Mouse (Mus musculus): ENCODE data around the gene Cap1.
A peak's percentile ranks its signal among the peaks of the same experiment; 100 is the strongest.

Cap1 gene

DNA sequence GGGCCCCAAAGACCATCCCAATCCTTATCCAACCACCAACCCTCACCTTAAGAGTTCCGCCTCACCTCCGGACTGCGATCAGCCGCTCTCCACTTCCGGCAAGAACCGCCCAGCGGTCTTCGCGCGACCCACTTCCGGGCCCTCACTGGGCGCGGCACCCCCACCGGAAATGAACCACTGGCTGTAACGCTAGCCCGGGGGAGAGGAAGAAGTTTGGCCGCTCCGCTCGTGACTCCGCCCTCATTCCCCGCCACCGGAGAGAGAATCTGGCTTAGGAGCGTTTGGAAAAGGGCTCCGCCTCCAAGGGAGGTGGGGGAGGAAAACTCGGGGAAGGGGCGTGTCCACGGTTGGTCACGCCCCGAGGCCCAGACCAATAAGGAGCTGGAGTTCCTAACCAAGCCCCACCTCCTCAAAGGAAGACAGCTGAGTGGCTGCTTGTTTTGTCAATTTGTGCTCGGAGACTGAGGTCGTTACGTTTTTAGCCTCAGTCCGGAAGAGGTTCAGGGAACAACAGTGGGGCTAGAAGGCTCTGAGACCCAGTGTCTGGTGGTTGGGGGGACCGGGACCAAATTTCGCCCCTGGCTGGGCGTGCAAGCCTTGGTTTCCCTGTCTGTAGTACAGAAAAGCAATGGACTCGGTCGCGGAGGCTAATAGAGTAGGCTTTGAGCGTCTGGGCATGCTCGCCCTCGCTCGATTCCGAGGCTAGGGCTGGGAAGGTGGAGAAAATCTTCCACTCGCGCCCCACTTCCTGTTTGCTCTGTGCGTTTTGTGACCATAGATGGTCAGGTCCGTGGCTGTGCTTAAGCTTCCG lies at the start of gene Cap1:
Cap1 (minus strand) TSS at position 289 of the 811 bp plus-strand sequence.
- DNase-seq = peak; percentile 95 to 96

DNA sequence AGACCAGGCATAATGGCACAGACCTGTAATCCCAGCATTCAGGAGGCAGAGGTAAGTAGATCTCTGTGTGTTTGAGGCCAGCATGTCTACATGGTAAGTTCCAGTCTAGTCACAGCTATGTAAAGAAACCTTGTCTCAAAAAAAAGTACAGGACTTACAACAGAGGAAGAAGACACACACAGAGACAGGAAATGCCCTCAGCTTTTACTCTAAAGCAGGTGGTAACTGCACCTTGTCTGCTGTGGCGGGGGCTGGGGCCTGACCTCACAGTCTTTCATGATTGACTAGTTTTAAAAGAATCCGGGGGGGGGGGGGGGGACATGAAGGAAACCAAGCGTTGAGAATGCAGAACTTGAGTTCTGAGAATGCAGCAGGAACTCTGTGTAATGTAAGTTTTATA lies 48.0 kb upstream of the Cap1 start:
- DNase-seq = peak; percentile 72 to 81

DNA sequence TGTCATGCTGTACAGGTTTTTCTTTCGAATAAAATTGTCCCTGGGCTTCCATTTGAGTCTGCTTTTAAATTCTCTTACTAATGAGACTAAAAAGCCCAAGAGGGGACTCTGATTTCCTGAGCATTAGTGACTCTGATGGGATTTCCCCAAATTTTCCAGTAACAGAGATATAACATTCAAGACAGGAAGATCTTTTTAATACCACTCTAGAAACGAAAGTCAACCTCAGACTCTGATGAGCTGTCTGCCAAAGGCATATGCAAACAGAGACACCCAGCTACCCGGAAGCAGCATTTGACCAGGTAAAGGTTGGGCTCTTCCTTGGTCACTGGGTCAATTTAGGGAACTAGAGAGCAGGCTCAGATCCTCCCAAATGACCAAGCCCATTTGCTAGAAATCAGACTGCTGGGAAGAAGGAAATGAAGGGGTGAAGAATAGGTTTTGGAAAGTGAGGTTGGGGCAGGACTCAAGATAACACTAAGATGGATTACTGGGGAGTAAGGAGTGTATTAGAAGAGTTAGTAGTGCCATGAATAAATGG lies 47.3 kb upstream of the Cap1 start:
- DNase-seq = peak; percentile 35 to 39

DNA sequence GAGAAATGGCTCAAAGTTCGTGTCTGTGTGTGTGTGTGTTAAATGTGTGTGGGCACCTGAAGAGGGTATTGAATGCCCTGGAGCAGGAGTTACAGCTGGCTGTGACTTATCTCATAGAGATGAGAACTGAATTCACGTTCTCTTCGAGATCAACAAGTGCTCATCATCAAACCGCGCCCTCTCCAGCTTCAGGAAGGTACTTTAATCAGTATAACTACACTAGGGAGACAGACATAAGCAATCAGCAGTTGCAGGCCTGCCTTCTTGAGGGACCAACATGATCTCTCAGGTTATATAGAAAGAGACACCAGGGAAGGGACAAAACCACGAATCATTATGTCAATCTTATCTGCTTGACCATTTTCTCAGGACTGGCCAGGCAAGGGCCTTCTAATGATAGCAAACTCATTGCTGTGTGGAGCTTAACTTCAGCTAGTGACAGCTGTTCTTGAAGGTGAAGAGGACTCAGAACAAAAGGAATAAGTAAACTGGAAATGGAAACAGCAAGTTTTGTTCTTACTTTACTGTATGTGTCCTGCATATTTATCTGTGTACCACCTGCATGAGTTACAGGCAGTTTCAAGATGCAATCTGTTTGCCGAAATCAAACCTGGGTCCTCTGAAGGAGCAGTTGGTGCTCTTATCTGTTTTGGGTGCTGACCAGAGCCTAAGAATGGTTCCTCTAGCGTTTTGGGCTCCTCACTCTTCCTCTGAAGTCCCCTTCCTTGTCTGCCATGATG lies 46.6 kb upstream of the Cap1 start:
- no peak for DNase-seq

DNA sequence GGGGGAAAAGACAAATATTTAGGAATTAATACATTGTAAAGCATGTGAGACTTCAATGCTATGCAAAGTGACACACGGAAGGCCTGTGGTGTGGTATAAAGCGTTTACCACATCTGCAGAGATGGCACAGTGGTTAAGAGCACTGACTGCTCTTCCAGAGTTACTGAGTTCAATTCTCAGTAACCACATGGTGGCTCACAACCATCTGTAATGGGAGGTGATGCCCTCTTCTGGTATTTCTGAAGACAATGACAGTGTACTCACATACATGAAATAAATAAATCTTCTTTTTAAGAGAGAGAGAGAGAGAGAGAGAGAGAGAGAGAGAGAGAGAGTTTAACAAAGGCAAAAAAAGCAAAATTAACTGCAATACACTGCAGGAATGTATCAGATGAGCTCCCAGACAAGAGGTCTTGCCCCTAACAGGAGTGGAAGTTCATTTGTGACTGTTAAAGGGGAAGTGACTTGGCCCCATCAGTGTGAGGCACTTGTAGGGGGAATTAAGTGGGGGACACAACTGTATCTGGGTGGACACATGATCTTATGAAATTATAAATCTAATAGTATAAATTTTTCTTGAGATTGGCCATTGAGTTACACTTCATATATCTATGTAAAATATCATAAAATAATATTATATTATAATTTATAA lies 45.2 kb upstream of the Cap1 start:
- no peak for DNase-seq

DNA sequence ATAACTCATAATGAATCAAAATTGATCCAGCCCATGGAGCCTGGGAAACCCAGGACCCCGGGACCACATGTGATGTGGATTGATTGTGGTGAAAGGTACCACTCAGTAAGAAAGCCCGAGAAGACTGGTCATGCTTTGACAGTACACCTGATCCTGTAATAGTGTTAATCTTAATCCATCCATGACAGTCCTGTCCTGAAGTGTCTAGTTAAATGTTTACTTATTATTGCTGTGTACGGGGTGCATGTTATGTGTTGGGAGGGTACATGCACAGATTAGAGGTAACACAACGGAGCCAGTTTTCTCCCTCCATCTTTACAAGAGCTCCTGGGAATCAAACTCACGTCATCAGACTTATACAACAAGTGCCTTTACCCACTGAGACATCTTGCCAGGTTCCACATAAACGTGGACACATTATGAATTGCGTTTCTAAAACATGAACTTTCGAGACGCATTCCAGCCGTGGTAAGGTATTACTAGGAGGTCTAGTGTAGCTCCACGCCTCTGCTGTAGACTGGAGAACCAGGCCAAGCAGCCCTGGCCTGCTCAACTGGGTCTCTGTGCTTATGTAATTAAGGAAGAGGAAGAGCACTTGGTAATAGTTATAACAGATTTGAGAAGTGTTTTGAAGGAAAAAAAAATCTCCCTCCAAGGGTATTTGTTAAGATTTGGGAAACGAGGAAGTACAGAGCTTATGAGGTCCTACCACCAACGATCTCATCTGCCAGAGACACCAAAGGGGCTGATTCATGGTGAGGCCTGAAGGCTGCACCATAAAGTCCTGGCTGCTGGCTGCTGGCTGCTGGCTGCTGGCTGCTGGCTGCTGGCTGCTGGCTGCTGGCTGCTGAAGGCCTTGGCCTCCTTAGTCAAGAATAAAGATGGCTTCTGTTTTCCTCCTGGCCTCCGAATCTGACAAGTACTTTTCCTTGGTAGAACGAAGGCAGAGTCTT lies 37.8 kb upstream of the Cap1 start:
- DNase-seq = no peak

DNA sequence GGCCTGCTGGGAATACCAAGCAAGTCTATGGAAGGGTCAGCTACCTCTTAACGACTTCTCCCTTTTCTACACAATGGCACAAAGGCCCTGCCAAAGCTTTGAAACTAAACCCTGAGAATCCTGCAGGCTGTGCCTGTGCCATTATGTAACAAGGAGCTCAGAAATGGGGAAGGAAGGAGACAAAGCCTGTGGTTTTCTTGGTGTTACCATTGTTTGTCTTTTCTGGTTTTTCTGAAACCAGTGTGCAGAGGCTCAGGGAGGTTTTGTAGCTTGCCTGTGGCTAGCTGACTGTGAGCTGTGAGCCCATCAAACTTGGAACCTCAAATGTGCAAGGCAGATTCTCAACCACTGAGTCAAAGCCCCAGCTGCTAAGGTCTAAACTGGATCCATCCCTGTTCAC lies 37.0 kb upstream of the Cap1 start:
- no peak for DNase-seq

DNA sequence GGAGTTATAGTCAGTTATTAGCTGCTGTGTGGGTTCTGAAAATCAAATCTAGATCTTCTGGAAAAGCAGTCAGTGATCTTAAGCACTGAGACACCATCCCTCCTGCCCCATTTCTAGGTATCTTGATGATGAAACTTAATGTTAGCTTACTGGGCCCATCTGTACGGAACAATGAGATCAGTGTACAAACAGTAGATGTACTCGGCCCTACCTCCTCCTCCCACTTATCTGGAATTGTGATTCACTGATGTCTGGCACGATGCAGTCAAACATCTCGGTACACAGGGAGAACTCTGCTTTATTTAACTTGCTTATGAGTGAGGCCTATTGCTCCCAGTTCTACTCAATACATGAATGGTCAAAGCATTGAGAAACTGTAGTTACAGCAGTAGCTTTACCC lies 30.1 kb upstream of the Cap1 start:
- no peak for DNase-seq

DNA sequence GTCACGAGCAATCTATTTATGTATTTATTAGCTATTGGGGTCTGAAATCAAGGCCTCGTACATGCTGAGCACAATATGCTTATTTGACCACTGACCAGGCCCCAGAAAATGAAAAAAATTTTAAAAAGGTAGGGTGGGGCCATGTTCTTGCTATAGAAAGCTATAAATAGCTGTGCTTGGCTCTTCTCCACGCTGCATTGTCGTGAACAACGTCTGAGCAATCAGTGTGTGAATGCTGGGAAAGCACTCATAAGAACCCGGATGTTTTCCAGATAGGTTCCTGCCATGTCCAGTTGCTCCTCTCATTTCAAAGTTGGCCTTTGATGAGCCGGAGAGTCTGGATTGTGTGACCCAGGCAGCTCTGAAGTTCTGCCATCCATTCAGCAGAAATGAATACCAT lies 28.3 kb upstream of the Cap1 start:
- DNase-seq = no peak

DNA sequence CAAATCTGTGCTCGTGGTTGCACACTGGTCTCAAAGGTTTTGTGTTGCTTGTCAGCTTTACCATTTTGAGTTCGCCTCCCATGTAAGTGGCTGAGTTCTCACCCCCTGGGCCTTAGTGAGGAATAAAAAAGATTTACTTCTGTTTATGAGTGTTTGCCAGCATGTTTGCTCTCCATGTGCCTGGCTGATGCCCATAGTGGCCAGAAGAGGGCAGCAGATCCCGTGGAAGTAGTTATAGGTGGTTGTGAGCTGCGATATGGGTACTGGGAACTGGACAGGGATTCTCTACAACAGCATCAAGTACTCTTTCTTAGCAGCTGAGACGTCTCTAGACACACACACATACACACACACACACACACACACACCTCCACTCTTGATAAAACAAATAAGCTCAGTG lies 26.8 kb upstream of the Cap1 start:
- peak; percentile 41 to 51 for DNase-seq

DNA sequence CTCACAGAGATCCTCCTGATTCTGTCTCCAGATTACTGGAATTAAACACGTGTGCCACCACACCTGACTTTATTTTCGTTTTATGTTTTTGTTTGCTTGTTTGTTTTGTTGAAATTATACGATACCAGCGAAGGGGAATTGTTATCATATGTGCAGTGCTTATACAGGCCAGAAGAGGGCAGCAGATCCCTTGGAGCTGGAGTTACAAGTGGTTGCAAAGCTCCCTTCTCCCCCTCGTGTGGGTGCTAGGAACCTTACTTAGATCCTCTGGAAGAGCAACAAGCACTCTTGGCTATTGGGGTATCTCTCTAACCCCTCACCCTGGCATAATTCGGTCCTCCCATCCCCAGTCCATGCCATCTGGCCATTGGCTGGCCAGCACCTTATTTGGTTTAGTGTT lies 24.7 kb upstream of the Cap1 start:
- peak; percentile 66 to 67 for DNase-seq

DNA sequence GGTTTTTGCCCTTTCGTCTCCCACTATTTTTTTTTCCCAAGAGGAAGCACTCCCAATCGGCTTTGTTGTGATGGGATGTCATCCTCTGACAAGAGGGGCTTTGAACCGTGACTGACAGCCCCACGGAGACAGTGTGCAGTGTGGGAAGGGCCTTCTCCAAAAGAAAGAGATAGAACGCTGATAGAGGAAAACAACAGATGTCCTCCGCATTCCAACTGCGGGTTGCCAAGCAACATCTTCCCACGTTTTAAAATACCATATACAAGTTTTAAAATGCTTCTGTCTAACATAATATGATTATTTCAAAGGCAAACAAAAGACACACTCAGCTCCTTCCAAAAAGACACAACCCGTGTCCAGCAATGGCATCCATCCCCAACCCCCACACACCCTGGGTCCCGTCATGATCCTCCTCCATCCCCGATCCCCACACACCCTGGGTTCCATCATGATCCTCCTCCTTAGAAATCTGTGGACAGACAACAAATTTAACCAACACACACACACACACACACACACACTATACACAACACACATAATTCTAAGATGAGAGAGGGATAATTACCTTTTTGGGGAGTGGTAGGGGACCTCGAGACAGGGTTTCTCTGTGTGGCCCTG lies 23.8 kb upstream of the Cap1 start:
- no peak for DNase-seq

DNA sequence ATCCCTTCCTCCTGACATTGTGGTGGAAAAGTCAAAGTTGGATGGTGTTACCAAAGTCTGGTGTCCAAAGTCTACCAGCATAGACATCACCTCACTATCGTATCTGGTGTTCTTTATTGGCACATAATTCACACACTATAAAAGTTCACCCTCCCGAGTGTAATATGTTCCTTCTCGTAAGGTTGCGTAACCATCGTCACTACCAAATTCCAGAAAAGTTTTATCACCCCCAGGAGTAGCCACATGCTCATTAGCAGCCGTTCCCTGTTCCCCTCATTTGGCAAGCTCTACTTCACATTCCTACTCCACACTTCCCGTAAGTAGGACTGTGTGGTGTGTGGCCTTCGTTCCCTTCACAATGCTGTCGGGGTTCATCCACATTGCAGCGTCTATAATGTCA lies 19.5 kb upstream of the Cap1 start:
- no peak for DNase-seq

DNA sequence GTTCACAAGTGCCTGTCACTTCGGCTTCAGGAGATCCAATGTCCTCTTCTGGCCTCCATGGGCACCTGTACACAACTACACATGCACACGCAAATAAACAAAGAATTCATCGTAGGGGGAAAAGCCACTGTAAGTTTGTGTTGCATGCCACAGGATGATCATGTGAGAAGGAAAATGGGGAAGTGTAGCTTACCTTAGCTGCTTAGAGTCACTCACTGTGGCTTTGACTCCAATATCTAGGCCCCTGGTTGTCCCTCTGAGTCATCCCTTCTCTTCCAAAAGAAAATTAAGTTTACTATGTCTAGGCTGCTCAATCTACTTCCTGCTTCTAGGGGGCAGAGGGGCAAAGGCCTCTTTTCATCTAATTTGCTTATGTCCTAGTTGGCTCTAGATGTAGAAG lies 17.9 kb upstream of the Cap1 start:
- peak; percentile 9 to 16 for DNase-seq

DNA sequence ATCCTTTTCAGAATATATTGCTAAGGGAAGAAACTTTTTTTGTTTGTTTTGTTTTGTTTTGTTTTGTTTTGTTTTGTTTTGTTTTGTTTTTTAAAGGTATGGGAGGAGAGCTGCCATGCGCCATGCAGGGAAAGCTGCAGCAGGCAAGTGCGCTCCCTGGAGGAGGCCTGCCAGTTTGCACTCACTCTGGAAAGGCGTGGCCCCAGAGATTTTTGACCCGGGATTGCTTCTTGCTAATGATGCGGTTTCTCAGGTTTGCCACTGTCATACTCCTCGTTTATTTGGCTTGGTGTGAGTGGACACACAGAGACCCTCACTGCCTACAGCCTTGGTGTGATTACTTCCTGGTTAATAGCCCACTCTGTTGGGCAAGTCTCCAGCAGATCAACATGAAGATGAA lies 16.3 kb upstream of the Cap1 start:
- DNase-seq = peak; percentile 21 to 29

DNA sequence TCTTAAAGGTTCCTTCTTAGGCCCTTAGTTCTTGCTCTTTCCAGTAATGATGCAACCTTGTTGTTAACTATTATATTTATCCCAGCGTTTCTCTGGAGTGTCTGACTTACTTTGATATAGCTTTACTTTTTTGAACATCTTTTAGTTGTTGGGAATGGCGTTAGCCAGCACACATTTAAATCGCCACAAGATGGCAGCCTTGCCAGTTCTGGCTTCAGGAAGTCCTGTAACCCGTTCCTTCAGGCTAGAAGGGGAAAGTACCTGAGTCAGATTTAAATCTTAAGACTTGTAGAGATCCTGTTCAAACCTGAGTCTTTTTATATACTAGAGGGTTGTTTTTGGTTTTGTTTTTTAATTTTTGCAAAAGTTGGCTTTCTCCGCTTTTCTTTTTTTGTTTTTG lies 12.5 kb upstream of the Cap1 start:
- DNase-seq = peak; percentile 75 to 78

DNA sequence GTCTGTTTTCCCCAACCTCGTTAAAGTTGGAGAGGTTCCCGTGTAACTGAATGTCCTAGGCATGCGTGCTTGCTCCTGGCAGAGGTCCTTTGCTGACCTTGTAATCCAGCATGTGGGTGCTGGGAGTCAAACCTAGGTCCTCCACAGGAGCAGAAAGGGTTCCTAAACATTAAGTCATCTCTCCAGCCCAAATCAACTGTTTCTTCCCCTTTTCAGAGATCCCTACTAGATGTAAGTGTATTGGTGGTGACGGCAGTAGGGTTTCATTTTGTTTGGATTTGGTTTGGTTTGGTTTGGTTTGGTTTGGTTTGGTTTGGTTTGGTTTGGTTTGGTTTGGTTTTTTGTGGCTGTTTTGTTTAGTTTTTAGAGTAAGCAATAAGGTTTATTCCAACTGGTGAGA lies 11.9 kb upstream of the Cap1 start:
- DNase-seq = no peak

DNA sequence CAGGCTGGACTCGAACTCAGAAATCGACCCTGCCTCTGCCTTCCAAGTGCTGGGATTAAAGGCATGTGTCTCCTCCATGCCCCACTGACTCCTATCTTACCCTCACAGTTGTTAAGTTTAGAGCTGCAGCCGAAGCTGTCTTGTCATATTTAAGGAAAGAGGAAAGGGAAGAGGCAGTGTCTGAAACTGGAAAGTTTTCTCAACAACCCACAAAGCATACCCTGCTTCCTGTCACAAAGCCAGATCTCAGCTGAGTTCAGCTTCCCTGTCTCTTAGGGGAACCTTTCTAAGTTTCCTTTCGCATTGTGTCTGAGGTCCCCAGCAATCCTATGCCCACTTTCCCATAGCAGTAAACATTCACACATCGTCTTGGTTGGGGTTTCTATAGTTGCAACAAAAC lies 6.3 kb upstream of the Cap1 start:
- DNase-seq = peak in 1 of 2 experiments; percentile 14

DNA sequence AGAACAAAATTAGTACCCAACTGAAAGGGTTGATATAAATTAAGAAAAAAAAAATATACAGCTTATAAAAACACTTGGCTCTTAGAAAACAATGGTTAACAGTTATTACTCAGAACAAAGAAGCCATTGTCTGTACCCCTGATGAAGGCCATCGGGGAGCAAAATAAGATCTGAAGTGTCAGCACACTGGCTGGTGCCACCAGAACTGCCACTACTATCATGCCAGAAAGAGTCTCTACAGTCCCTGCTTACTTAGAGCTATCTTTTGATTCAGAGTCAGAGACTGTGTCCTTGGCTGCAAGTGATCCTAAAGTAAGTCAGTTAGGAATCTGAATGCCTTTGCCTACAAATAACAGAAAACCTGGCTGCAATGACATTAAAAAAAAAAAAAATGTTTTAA lies 5.7 kb upstream of the Cap1 start:
- DNase-seq = no peak

DNA sequence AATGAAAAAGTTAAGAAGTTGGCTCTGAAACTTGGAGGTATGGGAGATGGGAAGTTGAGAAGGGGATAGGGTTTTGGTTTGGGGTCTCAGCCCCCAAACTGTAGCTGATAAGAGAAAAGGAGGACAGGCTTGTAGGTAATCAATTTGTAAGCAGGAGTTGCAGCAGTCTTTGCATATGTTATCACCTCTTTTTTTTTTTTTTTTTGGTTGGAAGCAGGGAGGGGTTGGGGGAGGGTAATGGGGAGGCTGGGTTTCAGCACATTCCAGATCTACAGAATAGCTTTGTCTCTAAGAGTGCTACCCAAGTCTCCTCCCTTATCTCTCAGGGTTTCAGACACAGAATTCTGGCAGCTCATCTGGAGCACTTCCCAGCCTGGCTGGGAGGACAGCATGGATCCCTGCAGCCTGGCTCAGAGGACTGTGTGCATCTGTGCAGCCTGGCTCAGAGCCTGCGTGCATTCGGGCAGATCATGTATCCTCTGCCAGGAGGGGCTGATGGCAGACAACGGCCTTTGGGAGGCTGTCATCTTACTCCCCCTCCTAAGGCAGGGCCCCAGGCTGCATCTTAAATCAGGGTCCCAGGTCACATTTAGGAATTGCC lies 5.1 kb upstream of the Cap1 start:
- DNase-seq = no peak

DNA sequence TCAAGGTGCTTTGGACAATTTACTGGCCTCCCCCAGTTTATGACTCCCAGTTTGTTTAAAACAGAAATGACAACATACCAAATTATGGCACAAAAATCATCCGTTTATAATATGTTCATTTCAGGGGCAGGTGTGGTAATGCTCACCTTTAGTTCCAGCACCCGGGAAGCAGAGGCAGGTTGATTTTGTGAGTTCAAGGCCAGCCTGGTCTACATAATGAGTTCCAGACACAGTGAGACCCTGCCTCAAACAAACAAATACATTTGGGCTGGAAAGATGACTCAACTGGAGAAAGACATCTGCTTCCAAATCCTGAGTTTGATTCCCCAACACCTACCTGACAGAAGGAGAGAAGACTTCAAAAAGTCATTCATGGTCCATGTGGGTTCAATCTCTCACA lies 1.5 kb upstream of the Cap1 start:
- DNase-seq = no peak

All from B cell, adult 2 months (primary cell).